Mouse (Mus musculus) retina, adult 2 months (tissue): ENCODE data around the gene Mprip.
"Not testable (repeated sequence)": the region's sequence is repeated elsewhere in the genome, so short reads cannot be mapped to it uniquely, and the experiment has no call there.

ENCODE experiments used
- DNase-seq: peaks from one replicate; pipeline ENCODE4 v3.0.0-alpha.2; 2012; ENCODE audit warnings: low read depth, low spot score

Mprip gene

DNA sequence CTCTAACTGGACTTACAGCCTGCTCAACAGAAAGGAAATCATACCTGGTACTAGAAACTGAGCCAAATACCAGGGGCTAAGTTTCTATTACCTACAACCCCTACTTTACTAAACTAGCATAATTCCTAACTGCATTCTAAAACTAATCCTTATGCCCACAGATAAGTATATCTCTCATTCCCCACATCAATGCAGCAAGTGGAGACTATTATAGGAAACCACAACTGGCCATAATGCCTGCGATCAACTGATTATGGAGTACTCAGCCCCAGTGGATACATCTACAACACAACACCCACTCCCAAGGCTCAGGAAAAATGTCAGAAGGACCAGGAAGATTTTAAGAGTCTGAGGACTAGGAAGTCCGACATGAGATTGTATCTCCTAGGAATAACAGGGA lies 7.6 kb upstream of the Mprip start:
- DNase-seq: no peak

DNA sequence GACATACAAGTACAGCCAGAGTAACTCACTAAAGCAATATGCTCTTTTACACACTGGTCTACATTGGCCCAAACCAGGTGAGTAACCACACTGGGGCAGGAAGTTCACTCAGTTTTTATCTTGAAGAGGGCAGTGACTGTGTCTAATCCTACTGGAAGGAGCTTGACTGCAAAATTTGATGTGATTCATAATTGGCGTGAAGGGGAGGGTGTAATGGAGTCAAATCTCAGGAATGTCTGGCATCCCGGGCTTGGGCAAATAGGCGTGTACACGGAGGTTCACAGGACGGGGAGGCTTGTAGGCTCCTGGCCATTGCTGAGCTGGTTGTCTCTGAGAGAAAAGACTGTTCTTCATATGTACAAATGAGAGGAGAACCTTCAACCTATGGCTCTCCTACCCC lies 5.8 kb upstream of the Mprip start:
- DNase-seq: no peak

DNA sequence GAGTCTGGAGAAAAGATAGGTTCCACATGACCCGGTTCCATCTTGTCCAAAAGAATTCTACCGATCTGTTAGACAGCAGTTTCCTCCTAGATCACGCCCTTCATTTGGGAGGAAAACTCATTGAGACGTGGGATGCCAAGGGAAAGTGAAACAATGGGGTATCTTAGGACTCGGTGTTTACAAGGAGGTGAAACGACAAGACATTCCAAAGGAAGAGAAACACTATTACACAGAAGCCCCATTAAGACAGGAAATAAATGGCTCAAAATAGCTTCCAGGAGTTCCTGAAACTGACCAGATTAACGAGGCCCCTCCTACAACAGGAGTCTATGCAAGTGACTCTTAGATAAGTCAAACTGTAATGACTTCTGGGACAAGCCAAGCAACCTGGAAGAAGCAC lies 5.1 kb upstream of the Mprip start:
- no peak for DNase-seq

DNA sequence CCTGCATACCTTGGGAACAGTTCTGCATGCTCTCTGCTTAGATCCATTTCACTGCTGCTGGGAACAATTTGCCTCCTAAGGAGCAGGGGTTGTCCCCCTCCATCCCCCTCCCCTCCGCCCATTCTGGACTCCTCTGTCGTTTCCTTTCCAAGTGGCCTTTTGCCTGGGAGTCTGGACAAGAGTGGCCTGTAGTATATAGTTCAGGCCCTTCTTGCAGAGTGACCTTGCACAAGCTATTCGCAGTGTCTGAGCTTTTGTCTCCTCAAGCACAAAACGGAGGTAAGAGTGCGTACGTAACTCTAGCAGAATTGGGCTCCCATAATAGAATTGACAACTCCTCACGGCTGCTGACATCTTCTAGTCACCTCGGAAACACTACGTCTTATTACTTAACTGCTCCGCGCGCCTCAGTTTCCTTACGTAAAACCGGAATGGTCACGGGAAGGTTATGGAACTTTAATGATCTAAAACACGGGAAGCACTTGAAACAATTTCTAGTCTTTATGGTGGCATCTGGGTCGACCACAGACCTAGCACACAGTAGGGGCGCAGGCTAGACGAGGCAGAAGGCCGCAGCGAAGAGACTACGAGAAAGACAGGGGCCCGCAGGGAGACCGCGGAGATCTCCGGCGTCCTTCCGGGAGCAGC lies 620 bp downstream of the Mprip start:
- DNase-seq: no peak

DNA sequence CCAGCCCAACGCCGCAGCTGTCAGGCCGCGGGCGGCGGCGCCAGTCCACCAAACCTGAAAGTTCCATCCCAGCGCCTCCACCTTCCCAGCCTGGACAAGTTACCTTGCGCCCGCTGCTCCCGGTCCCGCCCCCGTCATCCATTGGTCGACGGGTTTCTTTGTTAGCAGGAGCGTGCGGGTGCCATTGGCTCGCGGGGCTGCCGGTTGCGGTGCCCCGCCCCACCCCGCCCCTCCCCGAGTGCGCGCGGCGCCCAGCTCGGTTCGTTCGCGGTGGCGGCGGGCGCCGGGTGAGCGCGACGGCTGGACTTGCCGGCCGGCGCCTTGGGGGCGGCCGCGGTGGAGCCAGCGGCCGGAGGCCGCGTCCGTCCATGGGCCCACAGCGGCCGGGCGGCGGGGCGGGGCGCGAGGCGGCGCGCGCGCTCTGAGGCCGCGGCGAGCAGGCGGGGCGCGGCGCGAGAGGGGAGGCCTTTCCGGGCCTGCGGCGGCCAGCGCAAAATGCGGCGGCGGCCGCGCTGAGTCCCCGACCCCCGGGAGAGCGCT lies 1.2 kb downstream of the Mprip start:
- peak; percentile 89 for DNase-seq

DNA sequence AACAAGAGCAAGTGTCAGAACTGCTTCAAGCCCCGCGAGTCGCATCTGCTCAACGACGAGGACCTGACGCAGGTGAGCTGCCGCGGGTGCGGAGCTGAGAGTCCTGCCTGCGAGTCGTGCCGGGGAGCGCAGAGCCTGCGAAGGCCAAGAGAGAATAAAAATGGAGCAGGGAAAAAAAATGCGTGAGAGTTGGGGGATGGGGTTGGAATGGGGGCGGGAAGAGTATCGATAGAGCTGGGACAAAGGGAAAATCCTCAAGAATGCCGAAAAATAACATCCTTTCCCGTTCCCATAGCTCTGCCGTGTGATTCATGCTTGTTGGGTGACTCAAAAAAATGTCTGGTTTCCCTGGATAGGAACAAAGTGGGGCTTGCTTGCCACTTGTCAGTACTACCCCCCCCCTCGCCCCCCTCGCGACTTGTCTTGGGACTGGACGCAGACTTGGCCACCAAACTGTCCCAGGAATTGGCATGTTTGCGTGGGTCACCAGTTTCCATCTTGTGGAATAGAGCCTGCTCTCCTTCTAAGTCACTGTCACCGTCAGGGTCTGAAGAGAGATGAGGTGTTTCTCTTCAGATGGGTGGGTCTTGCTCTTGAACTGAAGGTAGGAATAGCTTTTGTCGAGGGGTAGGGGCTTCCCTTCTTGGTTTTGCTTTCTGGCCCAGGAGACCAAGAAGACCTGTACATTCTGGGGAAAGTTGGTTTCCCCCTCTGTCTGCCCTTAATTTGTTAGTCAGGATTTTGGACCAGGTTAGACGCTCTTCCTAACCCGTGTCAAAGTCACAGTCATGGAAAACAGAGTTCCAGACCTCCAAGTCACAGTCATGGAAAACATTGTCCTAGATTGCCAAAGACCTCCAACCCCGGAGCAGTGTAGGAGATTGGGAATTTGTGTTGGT lies 2.0 kb downstream of the Mprip start:
- DNase-seq: no peak

DNA sequence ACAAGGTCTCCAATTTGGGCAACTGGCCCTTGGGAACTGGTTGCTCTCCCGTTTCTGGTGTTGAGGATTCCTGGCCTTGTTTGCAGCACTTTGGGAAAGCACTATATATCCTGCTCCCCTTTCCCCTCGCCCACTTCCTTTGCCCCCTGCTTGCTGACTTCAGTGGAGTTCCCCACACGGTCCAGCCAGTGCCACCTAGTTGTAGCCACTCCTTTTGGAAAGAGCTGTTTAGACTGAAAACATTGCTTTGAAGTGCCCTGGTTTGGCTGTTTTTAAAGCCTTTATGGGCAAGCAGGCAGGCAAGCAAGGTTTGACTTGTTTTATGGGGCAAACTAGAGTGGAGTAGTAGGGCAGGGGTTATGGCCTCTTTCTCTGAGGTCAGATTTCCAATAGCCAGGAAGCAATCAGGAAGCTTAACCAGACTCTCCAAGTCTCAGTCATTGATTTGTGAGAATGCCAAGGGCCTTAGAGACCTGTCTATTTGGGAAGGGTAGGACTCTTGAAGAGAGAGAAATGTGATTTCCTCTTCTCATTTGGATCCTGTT lies 2.7 kb downstream of the Mprip start:
- DNase-seq: no peak

DNA sequence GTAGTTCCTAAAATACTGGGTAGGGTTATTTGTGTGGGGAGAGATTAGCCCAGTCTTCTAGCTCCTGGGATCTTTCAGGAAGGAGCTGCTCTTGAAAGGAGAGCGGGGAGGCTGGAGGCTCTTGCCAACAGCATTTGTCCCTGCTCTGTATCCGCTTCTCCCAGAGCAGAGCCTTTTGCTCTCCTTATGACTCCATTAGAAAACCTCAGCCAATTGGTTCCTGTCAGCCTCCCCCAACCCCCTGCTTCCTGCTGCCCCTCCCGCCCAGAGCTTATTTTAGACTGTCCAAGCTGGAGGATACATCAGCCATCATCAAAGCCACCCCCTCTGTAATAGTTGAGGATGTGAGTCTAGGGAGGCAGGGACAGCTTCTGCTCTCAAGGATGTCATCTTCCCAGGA lies 3.7 kb downstream of the Mprip start:
- peak; percentile 25 for DNase-seq

DNA sequence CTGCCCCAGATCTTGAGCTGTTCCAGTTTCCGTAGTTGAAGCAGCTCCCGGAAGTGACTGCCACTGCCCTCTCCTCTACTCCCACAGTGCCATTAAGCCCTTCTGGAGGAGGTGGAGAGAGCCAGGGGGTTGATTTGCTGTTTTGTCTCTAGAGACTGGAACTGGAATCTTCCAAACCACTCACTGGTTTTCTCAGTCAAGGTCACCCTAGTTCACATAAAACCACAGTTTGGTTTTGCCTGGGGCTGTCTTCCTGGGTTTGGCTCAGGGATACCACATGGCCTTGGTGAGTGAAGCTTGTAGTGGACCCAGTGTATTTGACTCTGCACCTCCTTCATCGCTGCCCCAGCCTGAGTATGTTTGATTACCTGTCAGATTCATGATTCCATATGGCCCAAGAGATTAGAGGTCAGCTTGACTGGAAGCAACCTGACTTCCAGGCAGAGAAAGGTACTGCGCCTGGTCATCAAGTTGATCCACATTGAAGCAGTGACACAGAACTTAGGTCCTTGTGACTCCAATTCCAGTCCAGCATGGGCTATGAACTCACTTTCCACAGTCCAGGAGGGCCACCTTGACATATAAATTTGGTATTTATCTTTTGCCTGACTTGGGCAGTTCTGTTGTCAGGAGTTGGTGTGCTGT lies 10.1 kb downstream of the Mprip start:
- no peak for DNase-seq

DNA sequence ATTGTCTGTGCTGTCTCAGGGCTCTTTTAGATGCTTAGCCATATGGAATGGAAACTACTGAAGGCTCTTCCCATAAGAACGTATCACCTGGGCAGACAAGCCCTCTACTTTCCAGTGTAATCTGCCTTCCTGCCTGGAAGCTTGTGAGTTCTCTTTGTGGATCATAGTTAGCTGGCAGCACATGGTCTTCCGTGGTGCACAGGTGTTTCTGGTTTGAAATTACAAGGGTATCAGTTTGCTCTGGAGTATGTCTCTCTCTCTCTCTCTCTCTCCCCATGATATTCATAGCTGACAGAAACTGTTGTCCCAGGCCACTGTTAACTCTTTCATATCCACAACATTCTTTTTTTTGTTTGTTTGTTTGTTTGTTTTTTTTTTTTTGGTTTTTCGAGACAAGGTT lies 12.9 kb downstream of the Mprip start:
- DNase-seq: no peak

DNA sequence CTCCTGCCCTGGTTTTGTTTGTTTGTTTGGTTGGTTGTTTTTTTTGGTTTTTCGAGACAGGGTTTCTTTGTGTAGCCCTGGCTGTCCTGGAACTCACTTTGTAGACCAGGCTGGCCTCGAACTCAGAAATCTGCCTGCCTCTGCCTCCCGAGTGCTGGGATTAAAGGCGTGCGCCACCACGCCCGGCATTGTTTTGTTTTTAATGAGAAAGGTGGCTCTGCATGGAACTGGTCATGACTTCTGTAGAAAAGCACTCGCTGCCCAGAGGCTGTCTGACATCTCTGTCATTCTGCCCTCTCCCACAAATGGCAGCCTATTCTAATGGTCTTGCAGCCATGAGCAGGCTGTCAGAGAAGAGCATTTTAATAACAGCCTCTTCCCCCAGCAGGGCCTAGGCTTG lies 13.6 kb downstream of the Mprip start:
- not testable (repeated sequence) for DNase-seq

DNA sequence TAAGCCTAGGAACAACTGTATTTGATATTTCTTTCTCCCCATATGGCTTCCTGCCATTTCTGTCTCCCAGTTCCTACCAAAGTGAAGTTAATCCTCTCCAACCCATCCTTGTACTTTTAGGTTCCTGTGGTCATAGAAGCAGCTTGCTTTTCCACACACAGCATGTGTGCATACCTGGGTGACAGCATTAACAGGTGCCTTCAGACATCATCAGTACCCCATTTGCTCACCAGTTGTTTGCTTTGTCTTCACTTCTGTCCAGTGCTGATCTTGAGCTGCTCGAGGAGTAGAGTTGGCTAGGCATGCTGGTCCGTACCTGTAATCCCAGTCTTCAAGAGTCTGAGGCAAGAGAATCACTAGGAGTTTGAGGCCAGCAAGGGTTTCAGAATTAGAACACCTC lies 16.7 kb downstream of the Mprip start:
- DNase-seq: no peak

DNA sequence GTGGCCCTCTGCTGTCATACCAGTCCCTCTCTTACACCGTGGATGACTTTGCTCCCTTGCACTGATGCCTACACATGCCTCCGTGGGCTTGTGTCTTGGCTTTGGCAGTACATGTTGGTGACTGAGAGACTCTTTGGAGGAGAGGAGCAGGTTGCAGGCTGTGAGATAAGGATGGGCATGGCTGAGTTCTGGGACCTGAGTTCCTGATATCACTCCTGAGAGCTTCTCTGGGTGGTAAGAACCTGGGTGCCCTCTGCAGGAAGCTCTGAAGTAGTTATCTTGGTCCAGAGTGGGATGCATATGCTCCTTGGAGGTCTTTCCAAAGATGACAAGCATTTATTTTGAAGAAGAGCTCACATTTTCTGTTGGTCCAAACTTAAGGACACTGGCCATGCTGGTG lies 17.6 kb downstream of the Mprip start:
- DNase-seq: no peak

DNA sequence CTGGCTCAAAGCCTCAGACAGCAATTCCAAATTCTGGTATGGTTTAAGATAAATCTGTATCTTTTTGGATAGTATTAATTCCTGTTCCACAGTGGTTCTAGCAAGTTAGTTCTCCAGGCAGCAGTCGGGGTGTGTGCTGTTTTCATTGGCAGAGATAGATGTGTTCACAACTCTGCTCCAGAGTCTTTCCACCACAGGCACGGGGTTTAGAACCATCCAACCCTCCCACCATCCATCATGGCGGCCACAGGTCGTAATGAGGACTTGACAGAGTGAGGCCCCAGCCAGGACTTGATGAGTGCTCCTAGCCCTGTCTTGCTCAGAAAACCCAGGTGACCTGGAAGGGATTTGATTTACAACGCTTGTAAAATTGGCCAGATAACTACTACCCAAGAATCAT lies 19.0 kb downstream of the Mprip start:
- DNase-seq: no peak

DNA sequence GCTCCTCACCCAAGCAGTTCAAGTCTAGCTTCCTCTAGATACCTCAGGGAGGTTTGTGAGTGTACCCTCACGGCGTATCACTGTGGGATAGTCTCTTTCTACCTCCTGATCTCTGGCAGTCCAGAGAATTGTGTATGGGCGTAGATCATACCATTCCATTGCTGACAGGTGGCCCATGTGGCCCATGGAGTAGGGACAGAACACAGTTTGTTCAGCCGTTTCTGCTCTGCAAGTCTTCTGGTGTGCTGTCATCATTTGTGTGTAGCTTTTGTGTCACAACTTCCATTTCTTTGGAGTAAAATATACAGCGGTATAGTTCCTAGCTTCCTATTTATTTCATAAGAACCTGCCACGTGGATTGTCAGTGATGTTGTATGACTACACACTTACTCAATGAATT lies 23.9 kb downstream of the Mprip start:
- no peak for DNase-seq

DNA sequence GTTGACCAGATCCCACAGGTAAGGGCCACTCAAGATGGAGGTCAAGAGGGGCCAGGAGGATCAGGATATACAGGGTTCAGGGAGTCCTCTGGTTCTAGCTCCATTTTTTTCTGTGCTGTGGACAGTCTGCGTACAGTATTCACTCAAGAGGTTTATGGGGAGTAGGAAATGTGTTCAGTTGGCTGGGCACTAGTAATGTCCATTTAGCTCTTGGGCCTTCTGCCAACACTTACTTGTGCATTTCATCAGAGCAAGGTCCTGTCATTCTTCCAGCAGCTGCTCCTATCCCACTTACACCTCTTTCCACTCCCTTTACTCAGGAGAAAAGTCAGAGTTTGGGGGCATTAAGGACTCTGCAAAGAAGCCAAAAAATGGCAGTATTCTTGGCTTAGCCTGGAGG lies 33.4 kb downstream of the Mprip start:
- no peak for DNase-seq

DNA sequence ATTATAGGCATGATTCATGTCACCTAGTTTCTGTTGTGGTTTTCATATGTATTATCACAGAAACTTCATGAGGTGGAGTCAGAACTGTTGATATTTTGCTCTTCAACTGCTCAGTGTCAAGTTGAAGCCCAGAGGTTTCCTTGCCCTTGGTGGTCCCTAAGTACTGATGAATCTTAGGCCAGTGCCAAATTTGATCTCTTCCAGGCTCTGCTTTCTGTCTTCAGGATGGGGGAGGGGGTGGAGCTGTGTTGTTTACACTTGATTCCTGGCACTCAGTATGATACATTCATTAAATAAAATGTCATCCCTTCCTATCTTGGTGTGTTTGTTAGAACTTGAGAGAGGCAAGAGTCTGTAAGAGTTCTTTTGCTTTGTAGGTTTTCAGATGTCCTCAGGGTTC lies 34.4 kb downstream of the Mprip start:
- no peak for DNase-seq

DNA sequence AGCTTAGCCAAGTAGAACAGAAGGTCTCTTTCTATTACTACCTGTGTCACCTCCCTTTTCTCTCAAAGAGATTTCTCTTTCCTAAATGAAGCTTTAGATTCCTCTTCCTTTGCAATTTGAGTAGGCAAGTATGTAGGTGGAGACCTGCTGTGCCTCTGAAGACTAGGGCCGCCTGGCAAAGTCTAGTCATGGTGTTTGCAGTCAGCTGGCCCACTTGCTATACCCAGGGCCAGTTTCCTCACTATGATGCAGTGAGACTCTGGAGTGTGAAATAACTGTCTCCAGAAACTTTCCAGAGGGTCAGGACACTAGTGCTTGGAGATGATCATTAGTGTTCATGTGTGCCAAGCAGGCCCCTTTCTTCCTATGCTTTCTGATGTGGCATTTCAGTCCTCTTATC lies 36.5 kb downstream of the Mprip start:
- DNase-seq: no peak

DNA sequence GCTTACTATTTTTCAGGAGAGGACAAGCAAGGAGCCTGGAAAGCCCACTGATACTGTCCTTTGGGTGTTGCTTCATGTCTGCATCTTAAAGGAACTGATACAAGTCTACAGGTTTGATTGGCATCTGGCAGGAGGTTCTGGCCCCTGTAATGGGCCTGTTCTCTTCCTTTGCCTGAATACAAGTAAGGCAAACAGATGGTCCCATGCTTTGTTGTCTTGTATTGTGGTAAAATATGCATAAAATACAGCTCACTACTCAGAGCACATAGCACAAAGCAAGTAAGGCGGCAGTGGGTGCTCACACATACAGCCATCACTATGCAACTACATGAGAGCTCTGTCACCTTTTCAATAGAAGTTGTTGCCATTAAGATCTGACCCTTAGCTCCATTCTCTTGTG lies 39.7 kb downstream of the Mprip start:
- DNase-seq: no peak

DNA sequence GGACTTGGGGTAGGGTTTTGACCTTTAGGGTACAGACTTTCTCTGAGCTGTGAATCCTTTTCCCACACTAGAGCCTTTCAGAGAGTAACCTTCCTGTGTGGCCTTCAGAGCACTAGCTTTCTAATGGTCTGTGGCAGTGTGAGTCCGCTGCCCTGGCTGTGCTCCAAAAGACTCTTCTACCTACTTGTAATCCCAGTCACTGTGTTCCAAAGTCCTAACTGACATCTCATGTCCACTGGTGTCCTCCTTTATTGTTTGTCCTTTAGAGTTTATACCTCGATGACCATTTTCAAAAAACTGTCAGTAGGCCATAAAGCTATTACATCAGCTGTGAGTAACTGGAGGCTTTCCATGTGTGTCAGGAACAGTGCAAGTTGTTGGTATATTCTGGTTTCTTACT lies 44.0 kb downstream of the Mprip start:
- no peak for DNase-seq

DNA sequence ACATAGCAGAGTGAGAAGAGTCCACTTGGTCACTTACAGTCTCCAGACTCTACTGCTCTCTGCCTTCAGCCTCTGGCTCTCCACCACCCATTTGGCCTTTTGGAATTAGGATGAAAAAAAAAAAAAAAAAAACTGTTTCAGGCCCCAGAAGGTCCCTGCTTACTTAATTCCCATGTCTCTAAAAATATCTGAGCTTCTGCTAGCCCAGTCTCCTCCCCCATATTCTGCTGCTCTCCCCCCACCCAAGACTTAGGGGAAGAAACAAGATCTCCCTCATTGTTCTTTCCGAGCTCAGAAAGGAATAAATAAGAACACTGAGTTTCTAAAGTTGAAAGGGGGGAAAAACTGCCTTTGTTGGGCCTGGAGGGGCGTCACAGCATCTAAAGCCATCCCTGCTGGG lies 46.4 kb downstream of the Mprip start:
- no peak for DNase-seq

DNA sequence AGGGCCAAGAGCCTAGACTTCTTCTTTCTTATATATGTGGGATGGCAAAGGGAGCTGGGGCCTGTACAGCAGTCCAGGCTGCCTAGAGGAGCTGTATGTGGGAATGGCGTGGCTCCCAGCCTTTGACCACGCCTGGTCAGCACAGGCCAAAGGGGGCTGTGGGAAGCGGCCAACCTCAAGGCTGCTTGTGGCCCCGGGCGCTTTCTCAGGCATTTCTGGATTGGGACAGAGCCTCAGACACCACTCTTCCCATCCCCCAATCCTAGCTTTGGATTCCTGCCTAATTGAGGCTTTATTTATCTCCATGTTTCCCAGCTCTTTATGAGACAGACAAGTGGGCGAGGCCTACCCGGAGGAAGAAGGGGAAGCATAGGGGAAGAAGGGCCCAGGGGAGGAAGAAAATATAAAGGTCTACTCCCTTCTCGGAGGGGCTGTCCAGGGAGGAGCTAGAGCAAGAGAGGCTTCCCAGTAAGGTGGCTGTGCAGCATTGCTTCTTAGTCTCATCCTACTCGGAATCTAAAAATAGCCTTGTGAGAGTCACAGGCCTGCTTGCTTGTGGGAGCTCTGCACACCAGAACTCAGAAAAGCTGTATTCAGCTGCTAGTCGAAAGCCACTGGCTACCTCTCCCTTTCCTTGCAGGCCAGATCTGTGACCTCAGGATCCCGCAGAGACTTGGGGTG lies 47.0 kb downstream of the Mprip start:
- no peak for DNase-seq
